Mouse (Mus musculus) right cerebral cortex, postnatal 10 days (tissue): ENCODE data around the gene Otx2.
A peak's percentile ranks its signal among the peaks of the same experiment; 100 is the strongest.
"Not testable (repeated sequence)": the region's sequence is repeated elsewhere in the genome, so short reads cannot be mapped to it uniquely, and the experiment has no call there.

Source experiments
- DNase-seq, 2 experiments: peaks; one replicate each; pipeline ENCODE4 v3.0.0; 2021; ENCODE audit warnings: low spot score in 2 of 2

Gene Otx2

GRCm38 (mm10) chr14:48653676-48654510, 19.7 kb downstream of the Otx2 start:
- DNase-seq = no peak

- DNase-seq = no peak
These were observed 20.5 kb downstream of the Otx2 start for GRCm38 (mm10) chr14:48653081-48653480.

DNA sequence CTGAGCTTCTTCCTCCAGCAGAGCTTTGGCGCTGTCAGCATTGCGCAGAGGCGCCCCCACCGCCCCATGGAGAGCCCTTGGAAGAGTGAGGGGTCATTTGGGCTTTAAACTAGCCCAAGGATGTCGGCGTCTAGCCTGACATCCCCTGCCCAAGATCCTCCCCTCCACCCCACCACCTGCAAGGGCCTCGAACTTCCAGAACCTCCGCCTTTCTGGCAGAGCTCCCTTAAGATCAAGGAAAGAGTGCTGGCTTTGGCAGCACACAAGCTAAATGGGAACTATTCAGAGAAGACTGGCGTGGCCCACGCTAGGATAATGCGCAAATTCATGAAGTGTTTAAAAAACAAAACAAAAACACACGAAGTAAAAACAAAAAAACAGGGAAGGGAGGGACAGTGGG, 21.4 kb downstream of the Otx2 start:
- DNase-seq = no peak

- DNase-seq = no peak
These were observed 22.0 kb downstream of the Otx2 start for GRCm38 (mm10) chr14:48651471-48652211.

DNA sequence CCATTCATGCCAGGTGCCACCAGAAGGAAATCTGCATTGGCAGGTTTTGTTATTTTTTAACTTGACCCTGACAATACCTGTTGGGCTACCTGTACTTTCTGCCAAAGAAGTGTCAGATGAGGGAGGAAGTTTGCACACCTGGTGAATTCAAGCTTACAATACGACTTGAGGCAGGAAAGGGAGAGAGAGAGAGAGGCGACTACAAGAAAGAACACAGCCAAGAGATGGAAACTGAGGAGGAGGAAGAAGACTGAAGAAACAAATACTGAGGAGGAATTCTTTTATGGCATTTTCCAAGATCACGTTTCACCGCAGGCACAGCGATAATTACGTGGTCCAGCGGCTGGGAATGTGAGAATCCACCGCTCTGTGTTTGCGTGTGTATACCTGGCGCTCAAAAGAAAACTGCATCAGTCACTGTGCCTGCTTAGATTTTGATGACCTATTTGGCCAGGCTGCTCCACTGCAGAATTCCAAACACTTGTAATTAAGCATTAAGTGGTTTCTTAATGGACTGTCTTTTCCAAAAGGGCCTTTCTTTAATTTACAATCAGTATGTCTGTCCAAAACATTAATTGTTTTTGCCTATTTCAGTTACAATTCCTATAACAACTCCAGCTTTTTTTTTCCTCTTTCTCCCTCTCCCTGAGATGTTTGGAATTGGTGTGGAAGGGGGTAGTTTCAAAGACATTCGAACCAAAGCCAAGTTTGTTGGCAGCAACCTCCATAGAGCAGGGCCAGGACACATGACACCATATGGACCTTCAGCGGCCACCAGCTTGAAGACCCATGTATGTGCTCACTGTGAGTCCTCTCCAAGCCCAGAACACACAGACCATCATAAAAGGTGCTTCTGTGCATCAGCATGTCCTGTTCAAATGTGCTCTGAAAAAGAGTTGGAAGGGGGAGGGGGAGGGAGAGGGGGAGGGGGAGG, 31.9 kb downstream of the Otx2 start:
- no peak for DNase-seq

DNA sequence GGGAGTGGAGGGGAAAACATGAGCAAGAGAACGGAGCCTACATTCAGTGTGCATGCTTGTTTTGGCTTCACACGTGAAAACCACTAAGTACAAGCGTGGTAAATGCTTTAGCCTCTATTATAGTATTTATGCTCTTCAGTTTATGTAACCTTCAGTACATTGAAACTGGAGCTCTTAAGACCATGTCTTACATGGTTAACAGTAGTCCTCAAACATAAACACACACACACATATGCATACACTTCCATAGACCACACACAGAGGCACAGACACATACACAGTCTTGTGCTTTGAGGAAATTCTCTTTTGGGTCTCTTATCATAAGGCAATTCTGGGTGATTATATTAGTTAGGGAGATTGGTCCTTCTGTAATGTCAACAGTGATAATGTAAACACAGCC, 40.5 kb downstream of the Otx2 start:
- DNase-seq = no peak

GRCm38 (mm10) chr14:48632335-48632734, 41.3 kb downstream of the Otx2 start:
- DNase-seq = no peak

DNA sequence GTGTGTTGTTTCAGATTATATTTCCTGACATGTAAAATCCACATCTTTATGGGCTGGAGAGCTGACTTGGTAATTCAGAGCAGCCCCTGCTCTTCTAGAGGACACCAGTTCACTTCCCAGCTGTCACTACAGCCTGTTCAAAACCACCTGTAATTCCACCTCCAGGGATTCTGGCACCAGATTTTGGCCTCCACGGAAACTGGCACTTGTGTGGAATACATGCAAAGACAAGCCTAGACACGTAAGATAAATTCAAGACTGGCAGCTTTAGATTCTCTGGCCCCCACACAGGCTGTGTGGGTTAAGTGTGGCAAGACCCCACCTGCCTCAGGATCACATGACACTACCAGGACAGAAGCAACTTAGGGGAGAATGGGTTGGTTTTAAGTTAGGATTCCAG, 42.1 kb downstream of the Otx2 start:
- no peak for DNase-seq

- DNase-seq = no peak
These were observed 44.2 kb downstream of the Otx2 start for GRCm38 (mm10) chr14:48629404-48629803.

- DNase-seq = no peak
These were observed 47.3 kb downstream of the Otx2 start for GRCm38 (mm10) chr14:48626271-48626670.

DNA sequence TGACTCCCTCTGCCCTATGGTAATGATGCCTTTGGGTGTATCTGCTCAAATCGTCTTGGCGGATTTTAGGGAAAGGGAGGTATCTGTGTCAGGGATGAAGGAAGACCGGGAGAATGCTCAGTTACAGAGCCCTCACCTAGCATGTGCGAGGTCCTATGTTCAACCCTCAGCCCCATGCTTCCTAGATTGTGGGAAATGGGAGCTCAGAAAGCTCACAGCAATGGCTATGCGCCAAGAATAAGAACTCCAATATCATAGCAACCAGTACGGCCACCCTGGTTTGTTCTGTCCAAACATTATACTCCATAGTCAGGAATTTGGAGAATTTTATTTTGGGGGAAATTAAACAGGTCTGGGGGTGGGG, 48.3 kb downstream of the Otx2 start:
- DNase-seq = no peak

DNA sequence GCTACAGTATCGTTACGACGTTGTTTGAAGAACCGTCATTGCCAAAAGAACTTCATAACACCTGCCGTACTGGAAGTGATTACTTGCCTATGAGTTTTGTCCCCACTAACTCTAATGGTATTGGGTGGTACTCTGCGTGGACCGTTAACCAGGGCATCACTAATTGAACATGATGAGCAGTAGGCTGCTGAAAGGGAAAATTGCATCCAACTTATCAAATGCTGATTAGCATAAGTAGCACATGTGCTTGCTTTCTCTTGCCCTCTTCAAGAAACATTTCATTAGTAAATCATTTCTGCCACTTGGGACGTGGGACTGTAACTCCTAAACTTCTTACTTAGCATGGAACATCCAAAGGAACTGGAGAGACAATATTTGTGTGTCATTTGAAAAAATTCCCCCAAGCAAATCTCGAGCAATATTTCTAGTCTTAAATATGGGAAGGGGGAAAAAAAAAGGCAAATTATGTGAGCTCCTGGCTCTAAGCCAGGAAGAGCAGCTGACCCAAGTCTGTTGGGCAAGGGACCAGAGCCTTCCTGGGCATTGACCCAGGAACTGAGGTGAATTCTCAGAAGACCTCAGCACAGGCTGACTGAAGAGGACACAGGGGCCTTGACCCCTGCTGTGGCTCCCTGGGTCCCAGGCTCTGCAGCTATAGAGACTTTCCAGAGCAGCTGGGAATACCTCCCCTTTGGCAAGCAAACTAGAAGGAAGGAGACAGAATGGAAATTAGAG, 48.9 kb downstream of the Otx2 start:
- DNase-seq = peak; percentile 27 to 38

DNA sequence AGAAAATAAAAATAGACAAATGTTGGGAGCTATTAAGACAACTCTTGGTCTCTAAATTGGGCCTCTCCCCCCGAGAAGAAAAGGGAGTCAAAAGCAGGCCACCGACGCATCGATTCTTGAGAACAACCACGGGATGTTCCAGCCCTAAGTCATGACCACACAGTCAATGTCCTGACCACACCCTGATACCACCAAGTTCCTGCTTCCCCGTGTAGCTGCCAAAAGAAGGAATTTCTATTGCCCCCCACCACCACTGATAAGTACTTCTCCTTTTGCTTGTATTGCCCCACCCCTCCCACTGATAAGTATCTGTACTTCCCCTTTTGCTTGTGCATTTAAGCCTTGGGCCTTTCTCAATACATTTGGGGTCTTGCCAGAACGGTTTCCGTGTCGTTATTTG, 50.9 kb downstream of the Otx2 start:
- not testable (repeated sequence) for DNase-seq

GRCm38 (mm10) chr14:48616361-48616760, 57.3 kb downstream of the Otx2 start:
- DNase-seq = no peak

DNA sequence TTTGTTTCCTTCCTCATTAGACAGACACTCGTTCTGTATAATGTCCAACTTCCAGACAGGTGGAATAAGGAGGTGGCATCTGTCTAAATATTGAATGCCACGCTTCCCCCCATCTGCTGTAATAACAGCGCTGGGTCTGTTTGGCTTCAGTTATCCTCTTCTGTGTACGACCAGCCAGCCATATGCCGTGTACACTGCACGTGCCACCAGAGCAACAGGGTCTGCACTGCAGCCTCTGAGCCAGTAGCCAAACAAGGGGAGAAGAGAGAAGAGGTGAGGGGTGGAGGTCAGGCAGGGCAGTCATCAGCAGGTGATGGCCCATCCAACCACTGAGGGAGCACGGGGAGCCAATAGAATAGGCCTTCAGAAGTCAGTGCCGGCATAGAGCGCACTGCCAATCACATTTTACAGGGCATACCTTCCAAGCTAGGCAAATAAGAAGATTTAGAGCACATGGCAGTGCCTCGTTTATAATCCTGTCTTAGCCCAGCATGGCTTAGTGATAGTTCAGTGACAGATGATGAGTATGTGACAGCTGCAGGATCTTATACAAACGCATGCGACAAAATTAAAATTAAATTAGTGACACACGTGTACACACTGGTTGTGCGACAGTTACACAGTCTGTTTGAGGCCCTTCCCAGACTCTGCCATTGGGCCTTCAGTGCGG, 64.8 kb downstream of the Otx2 start:
- peak in 1 of 2 experiments; percentile 29 for DNase-seq
